Mouse (Mus musculus) heart, embryonic 13.5 days (tissue): ENCODE data around the gene Atxn2l. TPM values are rescaled to one million over a fixed set of nuclear protein-coding genes. Genes with fewer than 3 reads are reported as not detected.
A peak's percentile ranks its signal among the peaks of the same experiment; 100 is the strongest.

Experiments
- ATAC-seq: fragments of 200-750 bp; cut with Nextera tagmentation; 2 replicates; pipeline ENCODE4 v1.8.0; 2017; ENCODE audit warnings: moderate TSS enrichment; ENCODE audit not compliant: insufficient number of reproducible peaks, low FRiP score, low TSS enrichment; ENCODE audit errors: extremely low read depth
- H3K27ac ChIP-seq: fragments of 300-500 bp; sonication (generic); replicated peaks from 2 replicates; pipeline ENCODE4 v1.5.1; 2015; ENCODE audit warnings: moderate library complexity, mild to moderate bottlenecking, inconsistent platforms
- H3K27me3 ChIP-seq: fragments of 300-500 bp; sonication (generic); replicated peaks from 2 replicates; pipeline ENCODE4 v1.6.1; 2015; ENCODE audit warnings: mild to moderate bottlenecking, inconsistent platforms
- H3K36me3 ChIP-seq: fragments of 300-500 bp; sonication (generic); 2 replicates; pipeline ENCODE4 v1.6.1; 2015; ENCODE audit warnings: mild to moderate bottlenecking, inconsistent platforms
- H3K4me1 ChIP-seq: fragments of 300-500 bp; sonication (generic); 2 replicates; pipeline ENCODE4 v1.6.1; 2015; ENCODE audit warnings: inconsistent platforms
- H3K4me2 ChIP-seq: fragments of 300-500 bp; sonication (generic); 2 replicates; pipeline ENCODE4 v1.6.1; 2015; ENCODE audit warnings: inconsistent platforms, mild to moderate bottlenecking, moderate library complexity
- H3K4me3 ChIP-seq: fragments of 300-500 bp; sonication (generic); 2 replicates; pipeline ENCODE4 v1.5.1; 2015; ENCODE audit warnings: moderate library complexity, mild to moderate bottlenecking, inconsistent platforms
- H3K9ac ChIP-seq: fragments of 300-500 bp; sonication (generic); 2 replicates; pipeline ENCODE4 v1.6.1; 2015; ENCODE audit warnings: inconsistent platforms, mild to moderate bottlenecking, moderate library complexity
- H3K9me3 ChIP-seq: fragments of 300-500 bp; sonication (generic); 2 replicates; pipeline ENCODE4 v1.6.1; 2016; ENCODE audit warnings: inconsistent platforms
- WGBS: fragments of 180-500 bp; shearing (Covaris S2); methylation state at CpG from one replicate; pipeline ENCODE4 v1.1.7; 2015; ENCODE audit warnings: mixed read lengths; 5-methylcytosine and 5-hydroxymethylcytosine counted together
- polyA plus RNA-seq: library from polyadenylated mRNA; unstranded; fragments of >200 nt; fragmentation: Nextera tagmentation; extraction: Ambion mirVana; gene quantifications from 2 replicates; pipeline ENCODE4 v1.2.1, GENCODE M21; 2015

Gene Atxn2l
- polyA plus RNA-seq, 1 experiment from 2014 or later, result 36.1 TPM

- Histone ChIP-seq H3K4me2 (no peak overlapping the region), H3K9ac (no peak overlapping the region), H3K36me3 (no peaks in the 10 kb centered on the region), H3K4me3 (no peak overlapping the region), H3K27ac (no peak overlapping the region), H3K27me3 (no peaks in the 10 kb centered on the region), H3K4me1 (no peaks in the 10 kb centered on the region), H3K9me3 (no peaks in the 10 kb centered on the region)
- no peak for ATAC-seq
- WGBS, result 61% methylated on average over 3 of the region's 3 CpGs
These were observed 8.1 kb upstream of the Atxn2l start for GRCm38 (mm10) chr7:126511287-126511686.

DNA sequence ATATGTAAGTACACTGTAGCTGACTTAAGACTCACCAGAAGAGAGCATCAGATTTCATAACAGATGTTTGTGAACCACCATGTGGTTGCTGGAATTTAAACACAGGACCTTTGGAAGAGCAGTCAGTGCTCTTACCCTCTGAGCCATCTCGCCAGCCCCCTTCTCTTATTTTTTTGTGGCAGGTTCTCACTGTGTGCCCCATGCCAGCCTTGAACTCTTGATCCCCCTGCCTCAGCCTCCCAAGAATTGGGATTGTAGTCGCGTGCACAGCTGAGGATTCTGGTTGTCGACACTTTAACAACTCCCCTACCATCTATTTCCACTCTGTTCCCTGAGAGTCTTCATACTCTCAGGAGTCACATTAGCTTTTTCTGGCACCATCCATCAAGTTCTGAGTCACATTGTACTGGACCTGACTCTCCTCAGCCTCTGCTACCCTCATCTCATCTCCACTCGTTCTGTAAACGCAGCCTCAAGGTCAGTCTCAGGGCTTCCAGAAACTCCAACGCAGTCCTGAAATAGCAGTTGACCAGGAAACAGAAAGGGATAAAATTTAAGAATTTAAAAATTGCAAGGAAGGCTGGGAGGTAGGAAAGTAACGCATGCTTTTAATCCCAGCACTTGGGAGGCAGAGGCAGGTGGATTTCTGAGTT, 4.0 kb upstream of the Atxn2l start:
- WGBS, result 71% methylated on average over 8 of the region's 8 CpGs
- Histone ChIP-seq H3K4me1 (peaks cover 7% of the 10 kb centered on the region; the same call in 1 of the 2 replicates), H3K27ac (no peak overlapping the region), H3K4me2 (no peak overlapping the region), H3K9ac (no peak overlapping the region), H3K27me3 (no peaks in the 10 kb centered on the region), H3K4me3 (no peak overlapping the region), H3K9me3 (no peaks in the 10 kb centered on the region), H3K36me3 (no peaks in the 10 kb centered on the region)
- no peak for ATAC-seq

DNA sequence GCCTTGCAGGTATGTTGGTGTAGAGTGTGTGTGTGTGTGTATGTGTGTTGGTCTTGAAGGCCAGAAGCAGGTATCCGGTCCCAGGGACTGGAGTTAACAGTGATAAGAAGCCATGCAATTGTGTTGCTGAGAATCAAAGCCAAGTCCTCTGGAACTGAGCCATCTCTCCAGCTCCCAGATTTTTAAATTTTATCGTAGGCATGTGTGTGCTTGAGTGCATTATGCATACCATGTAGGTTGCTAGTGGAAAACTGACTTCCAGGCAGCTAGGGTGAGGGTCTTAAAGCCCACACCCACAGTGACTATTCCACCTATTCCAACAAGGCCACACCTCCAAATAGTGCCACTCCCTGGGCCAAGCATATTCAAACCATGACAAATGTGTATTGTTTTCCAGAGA, 1.7 kb upstream of the Atxn2l start:
- H3K4me1 ChIP-seq, result peaks cover 19% of the 10 kb centered on the region
- H3K27ac ChIP-seq, result no peak overlapping the region
- no peak for ATAC-seq
- no peak overlapping the region for H3K9ac ChIP-seq
- no peak overlapping the region for H3K4me2 ChIP-seq
- no peak overlapping the region for H3K4me3 ChIP-seq
- H3K27me3 ChIP-seq, result no peaks in the 10 kb centered on the region
- whole genome bisulfite sequencing, result 57% methylated on average over 2 of the region's 2 CpGs
- H3K36me3 ChIP-seq, result peaks cover 14% of the 10 kb centered on the region
- H3K9me3 ChIP-seq, result no peaks in the 10 kb centered on the region

DNA sequence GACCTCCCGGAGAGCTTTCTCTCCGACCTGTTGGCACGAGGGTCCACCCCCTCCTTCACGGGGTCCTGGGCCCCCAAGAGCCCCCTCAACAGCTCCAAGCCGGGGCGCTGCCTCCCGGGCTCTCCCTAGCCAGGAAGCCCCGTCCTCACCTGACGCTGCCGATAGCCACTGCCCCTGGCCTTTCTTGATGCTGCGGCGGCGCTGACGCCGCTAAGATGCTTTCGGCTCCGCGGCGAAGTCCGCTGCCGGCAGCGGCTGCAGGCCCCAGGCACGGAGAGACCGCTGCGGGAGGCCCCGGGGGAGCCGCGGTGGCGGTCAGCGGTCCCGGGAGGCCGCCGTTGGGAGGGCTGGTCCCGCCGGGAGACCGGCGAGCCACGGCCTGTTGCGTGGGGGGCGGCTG, 486 bp downstream of the Atxn2l start:
- WGBS, result under 1% methylated on average over 40 of the region's 40 CpGs
- H3K4me3 ChIP-seq, result peak overlapping the region; percentile 100
- H3K27me3 ChIP-seq, result no peaks in the 10 kb centered on the region
- H3K9me3 ChIP-seq, result no peaks in the 10 kb centered on the region
- H3K4me2 ChIP-seq, result peak overlapping the region; percentile 91
- peak overlapping the region; percentile 100 for H3K27ac ChIP-seq
- peak overlapping the region; percentile 100 for H3K9ac ChIP-seq
- peaks cover 36% of the 10 kb centered on the region for H3K36me3 ChIP-seq
- no peak for ATAC-seq
- H3K4me1 ChIP-seq, result peaks cover 19% of the 10 kb centered on the region

DNA sequence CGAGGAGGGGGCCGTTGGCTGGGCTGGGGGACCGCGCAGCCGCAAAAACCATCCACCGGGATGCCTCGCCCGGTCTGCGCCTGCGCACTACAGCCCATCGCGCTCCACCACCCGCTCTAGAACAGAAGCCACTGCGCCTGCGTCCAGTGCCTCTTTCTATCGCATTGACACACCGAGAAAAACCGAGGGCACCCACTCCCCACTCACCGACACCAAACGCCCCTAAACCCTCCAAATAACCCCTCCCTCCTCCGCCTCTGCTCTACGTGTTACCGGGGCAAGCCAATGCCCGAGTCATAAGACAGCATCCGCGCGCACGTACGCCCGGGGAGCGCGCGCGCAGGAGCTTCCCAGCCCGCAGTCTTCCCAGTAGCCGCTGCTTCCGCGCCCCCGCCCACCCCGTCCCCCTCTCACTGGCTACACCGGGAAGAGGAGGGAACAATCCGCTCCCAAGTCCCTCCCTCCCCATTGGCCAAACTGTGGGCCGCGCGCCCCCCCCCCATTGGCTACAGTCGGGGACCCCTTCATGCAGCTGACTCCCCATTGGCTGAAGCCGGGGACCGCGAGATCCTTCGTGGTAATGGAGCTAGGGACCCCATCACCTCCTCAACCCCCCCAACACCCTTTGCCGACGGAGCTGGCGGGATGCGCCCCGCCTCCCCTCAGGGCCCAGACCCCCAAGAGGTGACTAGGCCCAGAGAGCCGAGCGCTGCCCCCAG, 1.1 kb downstream of the Atxn2l start:
- peaks cover 19% of the 10 kb centered on the region for H3K4me1 ChIP-seq
- peak overlapping the region; percentile 100 for H3K9ac ChIP-seq
- peak overlapping the region; percentile 91 for H3K4me2 ChIP-seq
- no peaks in the 10 kb centered on the region for H3K9me3 ChIP-seq
- no peaks in the 10 kb centered on the region for H3K27me3 ChIP-seq
- peak overlapping the region; percentile 100 for H3K27ac ChIP-seq
- H3K36me3 ChIP-seq, result peaks cover 41% of the 10 kb centered on the region
- under 1% methylated on average over 57 of the region's 57 CpGs for WGBS
- peak overlapping the region; percentile 100 for H3K4me3 ChIP-seq
- peak; percentile 81 for ATAC-seq

DNA sequence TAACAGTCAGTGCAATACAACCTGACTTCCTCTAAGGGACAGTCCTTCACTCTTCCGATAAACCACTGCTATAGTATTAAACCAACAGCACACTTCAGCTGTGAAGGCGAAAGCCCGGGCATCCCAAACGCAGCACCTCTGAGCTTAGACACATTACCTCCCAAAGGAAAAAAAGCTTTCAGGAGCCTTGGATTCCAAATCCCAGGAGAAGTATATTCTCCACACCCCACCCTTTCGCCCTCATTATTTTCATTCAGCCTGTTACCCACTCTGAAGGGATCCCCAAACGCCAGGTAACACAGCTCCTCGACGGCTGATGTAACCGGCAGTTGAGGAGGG, 1.6 kb downstream of the Atxn2l start:
- Histone ChIP-seq H3K9me3 (no peaks in the 10 kb centered on the region), H3K4me3 (peak overlapping the region; percentile 100), H3K27me3 (no peaks in the 10 kb centered on the region), H3K4me1 (peaks cover 19% of the 10 kb centered on the region), H3K27ac (peak overlapping the region; percentile 100), H3K36me3 (peaks cover 47% of the 10 kb centered on the region), H3K4me2 (peak overlapping the region; percentile 91), H3K9ac (peak overlapping the region; percentile 100)
- 1% methylated on average over 9 of the region's 9 CpGs for WGBS
- ATAC-seq, result no peak

DNA sequence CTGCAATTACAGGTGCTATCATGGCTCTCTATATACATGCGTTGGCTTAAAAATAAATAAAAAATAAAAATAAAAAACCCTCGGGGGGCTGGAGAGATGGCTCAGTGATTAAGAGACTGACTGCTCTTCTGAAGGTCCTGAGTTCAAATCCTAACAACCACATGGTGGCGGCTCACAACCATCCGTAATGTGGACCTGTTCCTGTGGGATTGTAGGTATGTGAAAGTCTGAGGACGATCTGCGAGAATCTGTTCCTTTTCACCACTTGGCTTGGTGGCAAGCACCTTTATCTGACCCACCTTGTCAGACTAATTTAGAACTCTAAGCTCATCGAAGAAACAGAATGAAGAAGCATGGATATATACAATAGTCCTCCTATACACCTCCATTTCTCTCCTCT, 3.8 kb downstream of the Atxn2l start:
- Histone ChIP-seq H3K9me3 (no peaks in the 10 kb centered on the region), H3K27me3 (no peaks in the 10 kb centered on the region), H3K36me3 (peaks cover 69% of the 10 kb centered on the region), H3K9ac (no peak overlapping the region), H3K4me1 (peaks cover 18% of the 10 kb centered on the region), H3K27ac (no peak overlapping the region), H3K4me2 (no peak overlapping the region), H3K4me3 (no peak overlapping the region)
- WGBS, result 92% methylated on average over 7 of the region's 7 CpGs
- no peak for ATAC-seq

DNA sequence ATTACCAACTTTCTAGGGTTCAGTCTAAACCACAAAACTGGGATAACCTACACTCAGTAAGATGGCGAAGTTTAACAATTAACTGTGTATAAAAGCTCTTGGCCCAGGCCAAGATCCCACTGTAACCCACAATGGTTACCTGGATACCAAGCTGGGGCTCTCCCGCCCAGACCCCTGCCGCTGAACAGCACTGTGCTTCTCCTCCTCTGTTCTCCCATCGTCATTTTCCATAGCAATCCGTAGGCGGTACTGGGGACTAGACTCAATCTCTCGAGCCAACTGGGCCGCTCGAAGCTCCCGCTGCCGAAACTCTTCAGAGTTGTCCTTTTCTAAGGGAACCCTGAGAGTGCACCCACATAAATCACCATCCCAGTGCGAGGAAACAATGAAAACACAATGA, 5.3 kb downstream of the Atxn2l start:
- peaks cover 83% of the 10 kb centered on the region for H3K36me3 ChIP-seq

GRCm38 (mm10) chr7:126496475-126496874, 6.8 kb downstream of the Atxn2l start:
- Histone ChIP-seq H3K9me3 (no peaks in the 10 kb centered on the region), H3K36me3 (peaks cover 98% of the 10 kb centered on the region), H3K9ac (no peak overlapping the region), H3K27me3 (no peaks in the 10 kb centered on the region), H3K4me1 (peaks cover 10% of the 10 kb centered on the region), H3K27ac (no peak overlapping the region), H3K4me2 (no peak overlapping the region), H3K4me3 (no peak overlapping the region)
- WGBS, result 85% methylated on average over 5 of the region's 5 CpGs
- no peak for ATAC-seq

More for the DNA sequence above, 5.3 kb downstream of the Atxn2l start:
- 88% methylated on average over 12 of the region's 12 CpGs for WGBS
- Histone ChIP-seq H3K4me2 (no peak overlapping the region), H3K9me3 (no peaks in the 10 kb centered on the region), H3K4me1 (peaks cover 12% of the 10 kb centered on the region), H3K27me3 (no peaks in the 10 kb centered on the region), H3K4me3 (no peak overlapping the region), H3K27ac (no peak overlapping the region), H3K9ac (no peak overlapping the region)
- no peak for ATAC-seq

DNA sequence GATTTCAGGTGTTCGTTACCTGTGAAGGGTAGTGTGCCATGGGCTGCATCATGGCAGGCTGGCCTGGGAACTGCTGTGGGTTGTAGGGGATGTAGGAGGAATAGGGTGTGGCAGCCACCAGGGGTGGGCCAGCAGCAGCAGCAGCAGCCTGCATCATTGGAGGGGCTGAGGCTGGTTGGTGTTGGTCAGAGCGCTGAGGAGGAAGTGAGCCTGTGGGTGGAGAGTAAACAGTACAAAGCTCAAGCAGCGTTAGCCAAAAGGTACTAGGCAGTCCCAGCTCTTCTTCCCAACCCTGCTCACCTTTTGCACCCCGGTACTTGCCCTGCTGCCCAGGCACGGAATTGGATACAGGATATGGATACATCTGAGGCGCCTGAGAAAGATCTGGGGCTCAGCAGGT, 9.1 kb downstream of the Atxn2l start:
- no peak overlapping the region for H3K4me3 ChIP-seq
- no peak for ATAC-seq
- H3K9me3 ChIP-seq, result no peaks in the 10 kb centered on the region
- no peaks in the 10 kb centered on the region for H3K4me1 ChIP-seq
- H3K4me2 ChIP-seq, result no peak overlapping the region
- H3K27ac ChIP-seq, result no peak overlapping the region
- no peak overlapping the region for H3K9ac ChIP-seq
- no peaks in the 10 kb centered on the region for H3K27me3 ChIP-seq
- peaks cover 98% of the 10 kb centered on the region for H3K36me3 ChIP-seq
- WGBS, result 83% methylated on average over 6 of the region's 6 CpGs

- H3K9ac ChIP-seq, result no peak overlapping the region
- ATAC-seq, result no peak
- H3K4me2 ChIP-seq, result no peak overlapping the region
- WGBS, result 63% methylated on average over 11 of the region's 11 CpGs
- no peaks in the 10 kb centered on the region for H3K9me3 ChIP-seq
- no peak overlapping the region for H3K27ac ChIP-seq
- H3K4me1 ChIP-seq, result peaks cover 10% of the 10 kb centered on the region
- H3K27me3 ChIP-seq, result no peaks in the 10 kb centered on the region
- peaks cover 84% of the 10 kb centered on the region for H3K36me3 ChIP-seq
- H3K4me3 ChIP-seq, result no peak overlapping the region
These were observed 11.3 kb downstream of the Atxn2l start for GRCm38 (mm10) chr7:126491973-126492372.

GRCm38 (mm10) chr7:126491005-126491404, 12.2 kb downstream of the Atxn2l start:
- 68% methylated on average over 1 of the region's 1 CpGs for WGBS
- H3K4me2 ChIP-seq, result no peak overlapping the region
- H3K36me3 ChIP-seq, result peaks cover 75% of the 10 kb centered on the region
- H3K4me3 ChIP-seq, result no peak overlapping the region
- peaks cover 15% of the 10 kb centered on the region for H3K4me1 ChIP-seq
- no peak overlapping the region for H3K9ac ChIP-seq
- H3K27me3 ChIP-seq, result no peaks in the 10 kb centered on the region
- no peak for ATAC-seq
- no peak overlapping the region for H3K27ac ChIP-seq
- no peaks in the 10 kb centered on the region for H3K9me3 ChIP-seq
